Mouse (Mus musculus) thymus, adult 2 months (tissue): ENCODE results near the gene Megf8. TPM values are rescaled to one million over a fixed set of nuclear protein-coding genes. Genes with fewer than 3 reads are reported as not detected.

Source experiments
- DNase-seq: peaks from one replicate; pipeline ENCODE4 v3.0.0; 2021
- H3K27ac ChIP-seq: fragments of 200-500 bp; 2 replicates; pipeline ENCODE4 v1.5.1; 2012; ENCODE audit warnings: low read length, control low read depth; ENCODE audit not compliant: control insufficient read depth, insufficient read depth
- H3K27me3 ChIP-seq: fragments of 200-500 bp; 2 replicates; pipeline ENCODE4 v1.6.1; 2012; ENCODE audit warnings: mild to moderate bottlenecking, low read length, moderate library complexity, mixed read lengths; ENCODE audit not compliant: control insufficient read depth, insufficient read depth
- H3K36me3 ChIP-seq: fragments of 200-500 bp; 2 replicates; pipeline ENCODE4 v1.6.1; 2012; ENCODE audit warnings: mild to moderate bottlenecking, low read length, moderate library complexity; ENCODE audit not compliant: control insufficient read depth, insufficient read depth
- H3K4me1 ChIP-seq: fragments of 200-500 bp; replicated peaks from 2 replicates; pipeline ENCODE4 v1.6.1; 2012; ENCODE audit warnings: low read length; ENCODE audit not compliant: control insufficient read depth, insufficient read depth
- H3K4me3 ChIP-seq: fragments of 200-500 bp; 2 replicates; pipeline ENCODE4 v1.5.1; 2012; ENCODE audit warnings: mild to moderate bottlenecking, low read length, control low read depth, moderate library complexity; ENCODE audit not compliant: control insufficient read depth, insufficient read depth
- CTCF ChIP-seq: fragments of 200-500 bp; IDR thresholded peaks from 2 replicates; pipeline ENCODE4 v1.5.1; 2012; ENCODE audit warnings: mild to moderate bottlenecking, control low read depth, low read length, moderate library complexity, borderline replicate concordance; ENCODE audit not compliant: control insufficient read depth, poor library complexity, insufficient read depth; ENCODE audit errors: extremely low read depth
- POLR2A ChIP-seq: fragments of 200-500 bp; IDR thresholded peaks from 2 replicates; pipeline ENCODE4 v1.6.1; 2012; ENCODE audit warnings: mild to moderate bottlenecking, low read length, control low read depth, moderate library complexity; ENCODE audit not compliant: control insufficient read depth, poor library complexity, insufficient read depth; ENCODE audit errors: extremely low read depth
- WGBS: fragments of 180-500 bp; shearing (Covaris S2); methylation state at CpG from one replicate; pipeline ENCODE4 v1.1.7; 2018; 5-methylcytosine and 5-hydroxymethylcytosine counted together
- polyA plus RNA-seq: library from polyadenylated mRNA; depleted of rRNA; stranded (reverse); fragments of >200 nt; gene quantifications from 2 replicates; pipeline ENCODE4 v1.2.3, GENCODE M21; 2012

The Megf8 gene
- polyA plus RNA-seq, 1 experiment, result 14.8 TPM

- peaks cover 11% of the 10 kb centered on the region for H3K4me1 ChIP-seq
- no peak overlapping the region for H3K4me3 ChIP-seq
- peak; percentile 13 for DNase-seq
- H3K27me3 ChIP-seq, result no peaks in the 10 kb centered on the region
- no peaks in the 10 kb centered on the region for H3K36me3 ChIP-seq
- WGBS, result 61% methylated on average over 17 of the region's 17 CpGs
- no peak overlapping the region for H3K27ac ChIP-seq
- TF ChIP-seq POLR2A (no peak), CTCF (no peak)
Measured at GRCm38 (mm10) chr7:25376556-25376955, 59.6 kb downstream of the Megf8 start.

GRCm38 (mm10) chr7:25377100-25377700, 60.2 kb downstream of the Megf8 start:
- Histone ChIP-seq H3K36me3 (no peaks in the 10 kb centered on the region), H3K4me3 (no peak overlapping the region), H3K4me1 (peaks cover 11% of the 10 kb centered on the region), H3K27me3 (no peaks in the 10 kb centered on the region), H3K27ac (no peak overlapping the region)
- no peak for DNase-seq
- TF ChIP-seq CTCF, result no peak
- TF ChIP-seq POLR2A, result no peak
- 71% methylated on average over 8 of the region's 8 CpGs for WGBS

- H3K4me1 ChIP-seq, result peaks cover 11% of the 10 kb centered on the region
- H3K27ac ChIP-seq, result no peak overlapping the region
- no peak for DNase-seq
- no peak for TF ChIP-seq CTCF
- no peak for TF ChIP-seq POLR2A
- H3K36me3 ChIP-seq, result no peaks in the 10 kb centered on the region
- no peak overlapping the region for H3K4me3 ChIP-seq
- 91% methylated on average over 13 of the region's 13 CpGs for WGBS
- H3K27me3 ChIP-seq, result no peaks in the 10 kb centered on the region
Measured at GRCm38 (mm10) chr7:25378181-25379100, 61.5 kb downstream of the Megf8 start.

- Histone ChIP-seq H3K36me3 (no peaks in the 10 kb centered on the region), H3K27ac (peak overlapping the region; percentile 61), H3K4me3 (peak overlapping the region; percentile 43), H3K4me1 (peaks cover 16% of the 10 kb centered on the region), H3K27me3 (no peaks in the 10 kb centered on the region)
- TF ChIP-seq CTCF, result no peak
- peak; percentile 69 for TF ChIP-seq POLR2A
- WGBS, result 1% methylated on average over 42 of the region's 42 CpGs
- DNase-seq, result peak; percentile 88
Measured at GRCm38 (mm10) chr7:25379551-25380351, 62.8 kb downstream of the Megf8 start.

- Histone ChIP-seq H3K4me3 (peak overlapping the region; percentile 43), H3K27ac (peak overlapping the region; percentile 26; the same call in 1 of the 2 replicates), H3K36me3 (no peaks in the 10 kb centered on the region), H3K4me1 (peaks cover 24% of the 10 kb centered on the region), H3K27me3 (no peaks in the 10 kb centered on the region)
- 72% methylated on average over 18 of the region's 18 CpGs for WGBS
- no peak for TF ChIP-seq POLR2A
- no peak for TF ChIP-seq CTCF
- peak; percentile 30 for DNase-seq
Measured at GRCm38 (mm10) chr7:25380392-25381283, 63.7 kb downstream of the Megf8 start.
